Mouse (Mus musculus): ENCODE results near the gene Lrwd1. TPM values are rescaled to one million over a fixed set of nuclear protein-coding genes. Genes with fewer than 3 reads are reported as not detected.

Gene Lrwd1
- polyA plus RNA-seq, 1 experiment from 2014 or later, result 37.6 TPM

- no peak overlapping the region for H3K9ac ChIP-seq
- WGBS, result 69% methylated on average over 8 of the region's 8 CpGs
- no peaks in the 10 kb centered on the region for H3K9me3 ChIP-seq (ENCODE audit: low read depth, low read length)
- H3K36me3 ChIP-seq (ENCODE audit: insufficient read depth), result no peaks in the 10 kb centered on the region
- no peak overlapping the region for H3K4me3 ChIP-seq (ENCODE audit: low read depth, low read length)
- DNase-seq (no peak), ATAC-seq (ENCODE audit: insufficient read depth) (no peak)
- H3K4me2 ChIP-seq, result no peak overlapping the region
- H3K27ac ChIP-seq (ENCODE audit: low read depth), result no peak overlapping the region
- H3K27me3 ChIP-seq (ENCODE audit: insufficient read depth, low read length), result no peaks in the 10 kb centered on the region
- no peak for TF ChIP-seq CTCF (IDR thresholded peaks at IDR 0.05; ENCODE audit: low read depth)
- H3K4me1 ChIP-seq (ENCODE audit: insufficient read depth), result no peaks in the 10 kb centered on the region
Observed at GRCm38 (mm10) chr5:136147704-136148103, 11.8 kb upstream of the Lrwd1 start.

DNA sequence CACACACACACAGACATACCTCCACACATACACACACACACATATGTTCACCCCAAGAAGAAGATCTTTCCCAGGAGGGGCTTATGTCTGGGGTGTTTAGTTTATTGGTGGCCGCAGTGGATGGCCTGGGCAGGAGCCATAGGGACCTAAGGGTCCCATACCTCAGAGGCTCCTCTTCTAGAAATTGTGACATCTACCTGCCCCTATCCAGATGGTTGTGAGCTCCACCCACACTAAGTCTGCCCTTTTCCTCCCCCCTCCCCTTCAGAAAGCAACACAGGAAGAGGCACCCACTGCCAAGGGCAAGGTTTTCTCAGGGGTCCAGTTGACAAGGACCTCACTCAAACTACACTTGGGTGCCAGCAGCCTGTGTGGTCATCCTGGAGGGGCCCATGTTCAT is 11.1 kb upstream of the Lrwd1 start:
- no peak overlapping the region for H3K4me2 ChIP-seq
- ATAC-seq (ENCODE audit: insufficient read depth) (no peak), DNase-seq (no peak)
- no peaks in the 10 kb centered on the region for H3K27me3 ChIP-seq (ENCODE audit: insufficient read depth, low read length)
- H3K4me3 ChIP-seq (ENCODE audit: low read depth, low read length), result no peak overlapping the region
- no peak overlapping the region for H3K9ac ChIP-seq
- H3K36me3 ChIP-seq (ENCODE audit: insufficient read depth), result peaks cover 5% of the 10 kb centered on the region; the same call in 1 of the 2 replicates
- H3K4me1 ChIP-seq (ENCODE audit: insufficient read depth), result no peaks in the 10 kb centered on the region
- H3K9me3 ChIP-seq (ENCODE audit: low read depth, low read length), result no peaks in the 10 kb centered on the region
- WGBS, result 82% methylated on average over 1 of the region's 1 CpGs
- no peak for TF ChIP-seq CTCF (IDR thresholded peaks at IDR 0.05; ENCODE audit: low read depth)
- H3K27ac ChIP-seq (ENCODE audit: low read depth), result no peak overlapping the region

DNA sequence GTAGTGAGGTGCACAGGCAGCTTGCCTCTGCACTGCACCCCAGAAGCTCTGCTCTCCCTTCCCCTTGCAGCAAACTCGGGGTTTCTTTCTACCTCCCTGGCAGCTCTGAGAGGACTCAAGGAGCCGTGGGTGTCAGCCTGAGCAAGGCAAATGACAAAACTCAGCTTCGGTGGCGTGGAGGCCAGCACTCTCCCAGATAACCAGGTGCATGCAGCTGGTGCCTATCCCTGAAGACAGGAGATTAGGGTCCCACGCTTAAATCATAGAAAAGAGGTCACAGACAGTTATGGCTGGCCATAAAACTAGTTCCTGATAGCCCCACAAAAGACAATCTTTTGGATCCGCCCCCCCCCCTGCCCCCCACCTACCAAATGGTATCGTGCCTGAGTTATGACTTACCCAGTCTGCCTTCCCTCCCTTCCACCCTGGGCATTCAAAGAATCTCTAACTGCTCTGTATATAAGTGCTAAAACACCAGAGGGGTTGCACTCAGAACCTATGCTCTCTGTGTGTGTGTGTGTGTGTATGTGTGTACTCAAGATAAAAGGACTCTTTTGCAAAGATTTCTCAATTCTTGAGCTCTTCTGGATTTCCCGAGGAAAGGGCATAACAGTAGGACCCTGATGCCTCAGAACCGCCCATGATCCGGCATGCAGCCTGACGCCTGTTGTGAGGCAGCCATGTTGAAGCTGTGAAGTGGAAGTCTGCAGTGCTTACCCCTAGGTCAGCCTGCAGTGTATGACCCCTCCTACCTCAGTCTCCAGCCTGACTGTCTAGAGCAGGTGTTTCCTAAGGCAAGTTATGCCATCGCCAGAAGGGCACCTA is 8.9 kb upstream of the Lrwd1 start:
- Histone ChIP-seq H3K27me3 (ENCODE audit: insufficient read depth, low read length) (no peaks in the 10 kb centered on the region), H3K4me3 (ENCODE audit: low read depth, low read length) (no peak overlapping the region), H3K36me3 (ENCODE audit: insufficient read depth) (peaks cover 20% of the 10 kb centered on the region), H3K9ac (no peak overlapping the region), H3K4me1 (ENCODE audit: insufficient read depth) (no peaks in the 10 kb centered on the region), H3K4me2 (no peak overlapping the region), H3K9me3 (ENCODE audit: low read depth, low read length) (no peaks in the 10 kb centered on the region), H3K27ac (ENCODE audit: low read depth) (no peak overlapping the region)
- DNase-seq, result no peak
- no peak for ATAC-seq (ENCODE audit: insufficient read depth)
- no peak for TF ChIP-seq CTCF (IDR thresholded peaks at IDR 0.05; ENCODE audit: low read depth)
- WGBS, result 51% methylated on average over 12 of the region's 12 CpGs

DNA sequence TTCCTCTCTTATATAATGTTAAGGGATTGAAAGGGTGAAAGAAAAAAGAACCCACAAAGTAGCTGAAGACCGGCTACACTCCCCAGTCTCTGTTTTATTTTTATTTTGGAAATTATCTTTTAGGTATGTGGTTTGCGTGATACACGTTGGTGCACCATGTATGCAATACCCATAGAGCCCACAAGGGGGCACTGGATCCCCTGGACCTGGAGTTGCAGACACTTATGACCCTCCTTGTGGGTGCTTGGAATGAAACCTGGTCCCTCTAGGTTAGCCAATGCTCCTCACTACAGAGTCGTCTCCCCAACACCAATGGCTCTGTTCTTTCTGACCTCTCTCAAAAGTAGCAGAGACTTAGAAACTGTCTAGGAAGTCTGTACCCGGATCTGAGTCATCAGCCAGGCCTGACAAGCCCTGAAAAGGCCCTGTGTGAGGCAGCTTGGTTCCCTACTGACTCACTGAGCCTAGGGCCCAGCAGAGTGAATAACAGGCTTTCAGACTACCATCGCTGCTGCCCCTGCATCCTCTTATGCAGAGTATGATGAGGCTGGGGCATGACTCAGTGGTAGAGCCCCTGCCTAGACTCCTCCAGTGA is 7.4 kb upstream of the Lrwd1 start:
- Histone ChIP-seq H3K36me3 (ENCODE audit: insufficient read depth) (peaks cover 36% of the 10 kb centered on the region), H3K9ac (no peak overlapping the region), H3K4me1 (ENCODE audit: insufficient read depth) (no peaks in the 10 kb centered on the region), H3K4me3 (ENCODE audit: low read depth, low read length) (no peak overlapping the region), H3K4me2 (no peak overlapping the region), H3K27me3 (ENCODE audit: insufficient read depth, low read length) (no peaks in the 10 kb centered on the region), H3K27ac (ENCODE audit: low read depth) (no peak overlapping the region), H3K9me3 (ENCODE audit: low read depth, low read length) (no peaks in the 10 kb centered on the region)
- ATAC-seq (ENCODE audit: insufficient read depth) (no peak), DNase-seq (no peak)
- peak; percentile 42 for TF ChIP-seq CTCF (IDR thresholded peaks at IDR 0.05; ENCODE audit: low read depth)
- WGBS, result 87% methylated on average over 6 of the region's 6 CpGs

DNA sequence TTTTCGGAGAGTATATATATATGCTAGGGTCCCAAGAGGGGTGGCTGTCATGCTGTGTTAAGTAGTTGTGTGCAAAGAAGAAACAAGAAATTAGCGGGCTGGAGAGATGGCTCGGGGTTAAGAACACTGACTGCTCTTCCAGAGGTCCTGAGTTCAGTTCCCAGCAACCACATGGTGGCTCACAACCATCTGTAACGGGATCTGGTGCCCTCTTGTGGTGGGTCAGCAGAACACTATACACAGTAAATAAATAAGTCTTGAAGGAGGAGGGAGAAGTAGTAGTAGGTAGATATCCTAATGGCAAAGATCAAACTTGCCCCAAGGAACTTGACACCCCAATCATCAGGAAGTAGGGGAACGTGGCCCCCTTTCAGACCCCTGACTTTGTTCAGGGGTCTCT is 6.9 kb upstream of the Lrwd1 start:
- DNase-seq, result no peak
- WGBS, result 85% methylated on average over 5 of the region's 5 CpGs
- Histone ChIP-seq H3K4me2 (no peak overlapping the region), H3K4me3 (ENCODE audit: low read depth, low read length) (no peak overlapping the region), H3K36me3 (ENCODE audit: insufficient read depth) (peaks cover 39% of the 10 kb centered on the region), H3K4me1 (ENCODE audit: insufficient read depth) (no peaks in the 10 kb centered on the region), H3K9ac (no peak overlapping the region), H3K27me3 (ENCODE audit: insufficient read depth, low read length) (no peaks in the 10 kb centered on the region), H3K27ac (ENCODE audit: low read depth) (no peak overlapping the region), H3K9me3 (ENCODE audit: low read depth, low read length) (no peaks in the 10 kb centered on the region)
- ATAC-seq (ENCODE audit: insufficient read depth), result no peak
- peak; percentile 15; the same call in 1 of the 2 replicates for TF ChIP-seq CTCF (IDR thresholded peaks at IDR 0.05; ENCODE audit: low read depth)

DNA sequence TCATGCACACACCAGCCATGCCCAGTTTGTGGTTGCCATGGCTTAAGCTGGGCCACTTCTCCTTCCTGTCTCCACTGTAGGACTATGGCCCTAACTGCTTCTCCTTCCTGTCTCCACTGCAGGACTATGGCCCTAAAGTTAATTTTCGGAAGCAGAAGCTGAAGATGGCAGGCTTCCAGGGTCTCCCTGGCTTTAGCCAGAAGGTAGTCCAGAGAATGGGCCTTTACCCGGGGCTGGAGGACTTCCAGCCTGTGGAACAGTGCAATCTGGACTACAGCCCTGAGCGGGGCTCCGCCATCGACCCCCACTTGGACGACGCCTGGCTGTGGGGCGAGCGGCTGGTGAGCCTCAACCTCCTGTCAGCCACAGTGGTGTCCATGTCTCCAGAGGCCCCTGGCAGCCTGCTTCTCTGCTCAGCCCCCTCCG is 4.2 kb upstream of the Lrwd1 start:
- 90% methylated on average over 10 of the region's 10 CpGs for WGBS

GRCm38 (mm10) chr5:136139393-136139792 is 3.5 kb upstream of the Lrwd1 start:
- DNase-seq, result no peak
- 93% methylated on average over 13 of the region's 13 CpGs for WGBS
- Histone ChIP-seq H3K4me1 (ENCODE audit: insufficient read depth) (no peaks in the 10 kb centered on the region), H3K27me3 (ENCODE audit: insufficient read depth, low read length) (no peaks in the 10 kb centered on the region), H3K4me3 (ENCODE audit: low read depth, low read length) (no peak overlapping the region), H3K36me3 (ENCODE audit: insufficient read depth) (peaks cover 39% of the 10 kb centered on the region), H3K9ac (no peak overlapping the region), H3K9me3 (ENCODE audit: low read depth, low read length) (no peaks in the 10 kb centered on the region), H3K27ac (ENCODE audit: low read depth) (no peak overlapping the region), H3K4me2 (no peak overlapping the region)
- TF ChIP-seq CTCF (IDR thresholded peaks at IDR 0.05; ENCODE audit: low read depth), result no peak
- no peak for ATAC-seq (ENCODE audit: insufficient read depth)

More for the DNA sequence above, 4.2 kb upstream of the Lrwd1 start:
- Histone ChIP-seq H3K4me3 (ENCODE audit: low read depth, low read length) (no peak overlapping the region), H3K4me1 (ENCODE audit: insufficient read depth) (no peaks in the 10 kb centered on the region), H3K27me3 (ENCODE audit: insufficient read depth, low read length) (no peaks in the 10 kb centered on the region), H3K36me3 (ENCODE audit: insufficient read depth) (peaks cover 39% of the 10 kb centered on the region), H3K27ac (ENCODE audit: low read depth) (no peak overlapping the region), H3K9ac (no peak overlapping the region), H3K9me3 (ENCODE audit: low read depth, low read length) (no peaks in the 10 kb centered on the region), H3K4me2 (no peak overlapping the region)
- no peak for ATAC-seq (ENCODE audit: insufficient read depth)
- no peak for DNase-seq
- no peak for TF ChIP-seq CTCF (IDR thresholded peaks at IDR 0.05; ENCODE audit: low read depth)

Measured in lung, embryonic 14.5 days (tissue).